Mouse (Mus musculus): ENCODE data around the gene Arrdc2.

DNA sequence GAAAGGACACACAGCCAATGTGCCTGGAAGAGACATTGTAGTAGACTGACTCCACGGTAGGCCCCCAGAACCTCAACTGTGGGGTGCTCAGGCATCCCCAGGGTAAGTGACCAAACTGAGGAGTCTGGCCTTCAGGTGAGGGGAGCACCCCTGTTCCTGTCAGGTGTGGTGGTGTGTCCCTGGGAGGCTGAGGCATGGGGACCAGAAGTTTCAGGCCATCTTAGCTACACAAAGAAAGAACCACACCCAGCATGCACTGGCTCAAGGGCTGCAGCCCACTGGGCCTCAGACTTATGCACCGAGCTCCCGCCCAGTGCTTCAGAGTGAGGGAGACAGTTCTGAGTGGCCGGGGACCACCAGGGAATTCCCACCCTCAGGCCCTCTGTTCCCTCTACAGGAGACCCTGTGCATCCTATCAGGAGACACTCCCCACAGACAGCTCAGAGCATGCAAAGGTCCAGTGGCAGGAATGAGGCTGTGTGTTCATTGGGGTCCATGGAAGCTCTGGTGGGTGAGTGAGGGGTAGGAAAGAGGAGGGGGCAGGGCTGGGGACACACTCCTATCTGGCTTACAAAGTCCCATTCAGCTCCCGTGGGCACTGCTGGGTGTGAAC is 31.8 kb upstream of the Arrdc2 start:
- TF ChIP-seq POLR2A (IDR thresholded peaks at IDR 0.05; ENCODE audit: extremely low read depth, insufficient read depth, low read length) = no peak
- no peak for TF ChIP-seq CTCF (IDR thresholded peaks at IDR 0.05; ENCODE audit: low read depth, low read length)

All from liver, adult 2 months (tissue).